Mouse (Mus musculus): Measurements from ENCODE around the gene Evi5.

Gene Evi5

DNA sequence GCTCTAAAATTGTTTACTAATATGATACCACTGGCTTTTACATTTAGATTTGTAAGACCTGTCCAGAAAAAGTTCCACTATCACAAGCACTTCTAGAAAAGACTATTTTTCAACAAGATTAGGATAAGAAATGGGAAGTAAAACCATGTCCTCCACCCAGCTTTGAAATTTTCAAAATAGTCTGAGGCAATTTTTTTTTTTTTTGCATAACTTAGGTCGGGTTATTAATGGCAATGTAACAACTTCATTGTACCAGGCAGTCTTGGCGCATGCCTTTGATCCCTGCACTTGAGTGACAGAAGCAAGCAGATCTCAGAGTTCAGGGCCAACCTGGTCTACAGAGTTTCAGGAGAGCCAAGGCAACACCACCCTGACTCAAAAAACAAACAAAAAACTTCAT, 5.2 kb downstream of the Evi5 start:
- DNase-seq: peak; percentile 88

DNA sequence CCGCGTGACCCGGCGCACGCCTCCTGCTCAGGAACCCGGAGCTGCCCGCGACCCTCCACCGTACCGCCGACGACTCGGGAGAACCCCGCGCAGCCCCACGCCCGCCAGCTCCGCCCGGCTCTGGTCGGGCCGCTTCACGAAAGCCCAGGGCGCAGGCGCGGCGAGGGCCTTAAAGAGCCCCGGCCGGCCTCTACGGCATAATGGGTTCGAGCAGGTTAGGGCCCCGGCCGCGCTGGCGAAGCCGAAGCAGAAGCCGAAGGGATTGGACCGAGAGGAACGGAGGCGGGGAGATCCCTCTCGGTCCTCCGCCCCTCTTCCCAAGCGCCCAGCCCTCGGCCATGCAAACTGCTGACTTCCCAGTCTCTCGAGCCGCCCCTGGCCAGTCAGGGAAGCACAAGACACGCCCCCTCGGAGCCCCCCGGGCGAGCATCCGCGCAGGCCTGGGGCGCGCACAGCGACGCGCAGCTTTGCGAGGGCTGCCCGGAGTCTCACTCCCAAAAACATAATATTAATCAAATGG, 5.9 kb downstream of the Evi5 start:
- DNase-seq: peak; percentile 100

DNA sequence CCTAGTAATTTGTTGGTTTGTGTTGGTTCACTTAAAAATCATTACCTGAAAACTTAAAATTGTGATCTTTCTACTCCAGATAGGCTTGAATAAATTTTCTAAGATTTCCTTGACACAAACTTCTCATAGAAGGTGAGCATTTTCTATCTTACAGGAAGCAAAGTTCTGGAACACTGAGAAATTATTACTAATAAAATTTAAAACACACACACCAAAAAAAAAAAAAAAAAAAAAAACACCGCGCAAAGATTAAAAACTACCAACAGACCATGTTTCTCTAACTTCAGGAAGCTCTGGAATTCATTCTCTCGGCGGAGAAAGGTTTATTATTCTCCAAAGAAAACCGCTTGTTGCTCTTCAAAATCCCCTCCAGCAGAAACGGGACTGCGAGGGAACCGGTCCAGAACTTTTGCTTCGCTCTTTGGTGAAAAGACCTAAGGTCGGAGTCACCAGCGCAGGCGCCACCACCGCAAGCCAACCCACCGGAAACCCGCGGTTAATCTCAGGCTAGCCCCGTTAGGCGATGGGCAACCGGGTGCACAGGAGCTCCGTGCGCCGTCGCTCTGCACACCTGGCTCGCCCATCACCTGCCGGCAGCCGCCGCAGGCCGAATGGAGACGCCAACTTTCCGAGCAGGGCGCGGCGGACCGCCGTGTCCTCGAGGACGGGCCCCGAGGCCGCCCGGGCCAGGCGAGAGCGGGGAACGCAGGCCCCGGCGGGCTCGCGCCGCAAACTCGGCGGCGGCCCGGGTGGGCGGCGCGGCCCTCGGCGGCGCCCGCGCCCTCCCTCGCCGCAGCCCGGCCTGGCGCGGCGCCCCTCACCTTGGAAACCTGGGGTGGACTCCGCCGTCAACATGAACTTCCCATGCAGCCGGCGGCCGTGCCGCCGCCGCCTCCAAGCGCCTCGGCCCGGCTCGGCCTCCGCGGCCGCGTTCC, 6.7 kb downstream of the Evi5 start:
- DNase-seq: peak; percentile 97

DNA sequence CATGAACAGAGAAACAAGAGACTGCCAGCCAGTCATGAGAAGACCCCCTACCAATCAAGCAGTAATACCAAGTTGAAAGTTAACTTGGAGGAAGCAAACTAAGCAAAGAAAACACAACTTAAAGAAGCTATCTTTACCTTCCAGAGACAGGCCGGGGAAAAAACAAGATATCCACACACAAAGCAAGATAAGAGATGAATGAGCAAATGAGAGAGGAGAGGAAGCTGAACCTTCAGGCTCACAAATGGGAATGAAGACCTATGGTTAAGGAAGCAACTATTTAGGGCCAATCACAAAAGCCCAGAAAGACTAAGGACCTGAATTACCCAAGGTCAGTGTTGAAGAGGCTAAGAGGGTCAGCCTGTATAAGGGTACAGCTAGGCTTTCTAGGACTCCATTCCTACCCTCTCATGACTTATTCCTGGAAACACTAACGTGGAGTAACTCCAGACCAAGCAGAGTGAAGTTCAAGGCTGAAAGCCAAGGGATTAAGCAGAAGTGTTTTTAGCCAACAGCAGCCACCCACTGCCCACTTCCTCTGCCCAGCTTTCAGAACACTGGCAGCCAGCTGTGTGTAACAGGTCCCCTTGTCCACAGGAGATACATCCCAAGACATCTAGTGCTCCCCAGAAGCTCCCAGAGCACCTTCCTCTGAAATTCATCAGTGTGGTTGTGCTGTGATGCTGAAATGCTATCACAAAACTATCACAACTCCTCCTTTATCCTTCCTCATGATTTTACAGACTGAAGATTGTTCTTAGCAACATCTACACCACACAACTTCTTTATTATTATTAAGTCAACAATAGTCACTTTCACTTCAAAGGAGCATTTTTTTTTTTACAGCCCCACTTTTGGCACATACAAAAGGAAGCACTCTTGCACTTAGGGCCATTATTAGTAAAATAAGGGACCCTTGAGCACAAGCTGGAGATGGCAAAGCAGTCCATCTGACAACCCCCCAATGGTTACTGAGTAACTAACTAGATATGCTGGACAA, 8.5 kb downstream of the Evi5 start:
- DNase-seq: peak; percentile 97

DNA sequence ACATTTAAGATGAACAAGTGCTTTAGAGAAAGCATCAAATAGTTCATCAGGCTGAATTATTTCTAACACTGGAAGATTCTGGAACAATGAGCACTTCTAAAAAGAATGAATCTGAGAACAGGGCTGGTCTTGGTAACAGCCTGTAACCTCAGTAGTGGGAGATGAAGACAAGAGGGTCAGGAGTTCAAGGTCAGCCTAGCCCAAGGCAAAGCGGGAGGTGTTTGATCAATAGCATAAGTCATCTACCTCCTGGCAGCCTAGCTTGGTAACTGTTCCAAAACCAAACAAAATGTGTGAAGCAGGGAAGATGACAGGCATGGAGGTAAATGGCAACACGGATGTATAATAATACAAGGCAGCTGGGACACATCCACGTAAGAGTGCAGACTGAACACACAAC, 10.9 kb downstream of the Evi5 start:
- DNase-seq: no peak

DNA sequence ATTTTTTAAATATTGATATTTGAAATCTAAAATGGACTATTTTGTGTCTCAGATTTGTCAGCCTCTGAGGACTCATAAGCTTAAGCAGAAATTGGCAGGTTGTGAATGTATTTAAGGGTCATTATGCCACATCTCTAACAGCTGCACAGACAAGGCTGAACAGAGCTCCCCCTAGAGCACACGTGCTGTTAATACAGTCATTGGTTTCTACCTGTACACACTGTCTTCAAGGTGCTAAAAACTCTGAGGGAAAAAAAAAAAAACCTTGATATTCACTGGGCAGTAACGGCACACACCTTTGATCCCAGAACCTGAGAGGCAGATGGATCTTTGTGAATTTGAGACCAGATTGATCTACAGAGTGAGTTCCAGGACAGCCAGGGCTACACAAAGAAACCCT, 15.9 kb downstream of the Evi5 start:
- DNase-seq: no peak

DNA sequence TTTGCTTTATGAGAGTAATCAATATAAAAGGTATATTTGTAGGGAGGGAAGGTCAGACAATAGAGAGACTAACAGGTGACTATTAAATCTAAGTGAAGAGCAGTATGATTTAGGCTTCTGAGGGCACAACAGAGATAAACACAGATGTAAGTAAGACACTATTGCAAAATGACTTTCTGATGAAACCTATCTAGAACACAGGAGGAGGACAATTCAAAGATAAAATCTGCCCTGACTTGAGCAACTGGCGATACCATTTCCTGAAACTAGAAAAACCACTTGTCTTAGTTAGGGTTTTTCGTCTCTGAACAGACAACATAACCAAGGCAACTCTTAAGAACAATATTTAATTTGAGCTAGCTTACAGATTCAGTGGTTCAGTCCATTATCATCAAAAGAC, 19.4 kb downstream of the Evi5 start:
- DNase-seq: no peak

DNA sequence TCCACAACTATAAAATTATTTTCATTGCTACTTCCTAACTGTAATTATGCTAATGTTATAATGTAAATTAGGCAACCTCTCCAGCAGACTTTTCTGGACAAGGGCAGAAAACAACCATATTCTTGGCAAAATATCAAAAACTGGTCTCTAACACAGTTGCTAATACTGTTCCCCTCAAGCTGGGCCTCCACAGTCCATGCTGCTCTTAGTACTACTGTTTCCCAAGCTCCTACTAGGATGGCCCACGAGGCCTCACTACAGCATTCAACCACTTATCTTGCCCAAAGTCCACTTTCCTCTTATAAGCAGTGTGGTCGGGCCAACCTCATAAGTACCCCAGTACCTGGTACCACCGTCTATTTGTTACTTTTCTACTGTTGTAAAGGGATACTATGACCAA, 20.4 kb downstream of the Evi5 start:
- DNase-seq: no peak

DNA sequence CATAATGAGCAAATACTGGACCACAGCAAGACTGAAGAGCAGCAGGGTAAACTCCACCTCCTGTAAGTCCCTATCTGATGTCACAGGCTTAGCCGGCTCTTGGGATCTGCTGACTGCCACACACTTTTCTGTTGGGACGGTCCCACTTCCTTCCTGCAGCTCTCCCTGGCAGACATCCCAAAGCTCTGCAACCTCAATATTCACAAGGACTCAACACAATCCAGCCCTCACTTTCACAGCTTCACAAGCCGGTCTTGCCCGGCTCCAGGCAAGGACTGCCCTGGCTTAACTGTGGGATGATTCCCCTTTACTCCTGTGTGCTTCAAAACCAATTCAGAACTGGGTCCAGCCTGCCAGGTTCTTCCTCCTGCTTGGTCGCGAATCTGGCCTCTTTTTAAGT, 21.1 kb downstream of the Evi5 start:
- peak; percentile 98 for DNase-seq

DNA sequence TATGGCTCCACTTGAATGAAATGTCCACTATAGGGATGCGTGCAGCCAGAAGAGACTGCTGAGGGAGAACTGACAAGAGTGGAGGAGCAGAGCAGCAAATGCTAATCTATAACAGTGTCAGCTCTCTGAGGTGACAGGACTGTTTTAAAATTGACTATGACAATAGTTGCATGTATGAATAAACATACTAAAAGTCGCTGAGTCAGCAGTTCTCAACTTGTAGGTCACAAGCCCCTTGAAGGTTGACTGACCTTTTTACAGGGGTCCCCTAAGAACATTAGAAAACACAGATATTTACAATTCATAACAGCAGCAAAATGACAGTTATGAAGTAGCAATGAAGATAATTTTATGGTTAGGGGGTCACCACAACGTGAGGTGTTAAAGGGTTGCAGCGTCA, 25.9 kb downstream of the Evi5 start:
- DNase-seq: no peak

DNA sequence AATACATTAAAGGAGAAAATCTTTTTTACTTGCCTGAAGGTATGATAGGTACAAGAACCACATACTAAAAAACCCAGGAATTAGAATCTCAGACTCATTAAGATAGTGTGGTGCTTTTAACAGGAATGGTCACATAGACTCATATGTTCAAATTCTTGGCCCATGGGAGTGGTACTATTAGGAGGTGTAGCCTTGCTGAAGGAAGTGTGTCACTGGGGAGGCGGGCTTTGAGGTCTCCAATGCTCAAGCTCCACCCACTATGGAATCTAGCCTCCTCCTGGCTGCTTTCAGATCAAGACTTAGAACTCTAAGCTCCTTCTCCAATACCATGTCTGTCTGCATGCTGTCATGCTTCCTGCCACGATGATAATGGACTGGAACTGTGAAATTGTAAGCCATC, 27.1 kb downstream of the Evi5 start:
- no peak for DNase-seq

DNA sequence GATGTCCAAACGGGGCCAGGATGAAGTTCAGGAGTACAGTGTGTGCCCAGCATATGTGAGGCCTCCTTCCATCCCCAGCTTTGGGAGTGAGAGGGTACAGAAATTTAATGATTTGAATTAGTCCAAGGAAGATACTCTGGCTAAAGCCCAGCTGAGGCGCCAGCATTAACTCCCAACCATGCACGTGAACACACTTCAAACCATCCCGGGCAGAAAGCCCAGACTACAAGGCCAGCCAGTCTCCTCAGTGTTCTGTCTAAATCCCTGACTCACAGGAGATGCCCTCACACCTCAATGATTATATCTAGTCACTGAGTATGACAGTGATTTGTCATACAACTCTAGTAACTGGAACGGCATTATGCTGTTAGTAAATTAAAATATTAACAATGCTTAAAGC, 27.6 kb downstream of the Evi5 start:
- peak; percentile 95 for DNase-seq

DNA sequence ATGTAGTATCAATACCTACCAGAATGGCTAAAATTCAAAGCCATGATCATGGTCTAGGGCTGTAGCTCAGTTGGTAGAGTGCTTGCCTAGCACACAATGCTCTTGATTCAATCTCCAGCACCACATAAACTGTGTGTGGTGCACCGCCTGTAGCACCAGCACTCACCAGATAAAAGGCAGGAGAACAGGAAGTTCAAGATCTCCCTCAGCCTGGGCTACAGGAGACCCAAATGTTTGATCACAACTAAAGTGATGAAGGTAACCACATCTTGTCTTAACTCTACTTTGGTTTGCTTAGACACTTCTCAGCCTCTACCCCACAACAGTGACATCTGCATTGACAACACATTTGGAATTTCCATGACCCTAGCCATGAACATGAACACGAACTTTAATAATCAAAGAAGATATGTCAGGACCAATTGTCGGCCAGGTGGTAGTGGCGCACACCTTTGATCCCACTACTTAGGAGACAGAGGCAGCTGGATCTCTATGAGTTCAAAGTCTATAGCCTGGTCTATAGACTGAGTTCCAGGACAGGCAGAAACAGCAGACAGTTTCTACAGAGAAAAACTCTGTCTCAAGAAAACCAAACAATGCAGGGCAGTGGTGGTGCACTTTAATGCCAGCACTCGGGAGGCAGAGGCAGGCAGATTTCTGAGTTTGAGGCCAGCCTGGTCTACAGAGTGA, 34.2 kb downstream of the Evi5 start:
- no peak for DNase-seq

DNA sequence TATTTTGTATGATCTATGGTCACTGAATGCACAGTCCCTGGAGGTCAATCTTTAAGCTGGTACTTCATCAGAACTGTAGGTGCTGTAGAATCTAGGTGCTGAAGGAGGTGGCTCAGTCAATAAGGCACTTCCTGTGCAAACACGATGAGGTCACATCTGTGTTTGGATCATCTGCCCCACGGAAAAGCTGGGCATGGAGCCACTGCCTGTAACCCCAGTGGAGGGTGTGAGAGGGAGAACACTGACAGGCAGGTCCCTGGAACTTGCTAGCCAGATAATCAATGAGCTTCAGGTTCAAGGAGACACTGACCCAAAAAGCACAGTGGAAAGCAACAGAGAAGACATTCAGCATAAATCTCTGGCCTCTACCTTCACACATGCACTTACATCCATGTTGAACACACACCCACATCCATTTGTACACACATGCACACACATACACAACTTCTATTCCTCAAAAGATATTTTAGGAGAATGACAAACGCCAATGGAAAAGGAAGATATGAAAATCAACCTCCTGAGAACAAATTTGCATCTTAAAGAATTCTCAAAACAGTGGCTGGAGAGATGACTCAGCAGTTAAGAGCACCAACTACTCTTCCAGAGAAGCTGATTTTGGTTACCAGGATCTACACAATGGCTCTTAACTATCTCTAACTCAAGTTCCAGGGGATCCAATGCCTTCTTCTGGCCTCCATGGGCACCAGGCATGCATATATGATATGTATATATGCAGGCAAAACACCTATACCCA, 35.8 kb downstream of the Evi5 start:
- peak; percentile 94 for DNase-seq

DNA sequence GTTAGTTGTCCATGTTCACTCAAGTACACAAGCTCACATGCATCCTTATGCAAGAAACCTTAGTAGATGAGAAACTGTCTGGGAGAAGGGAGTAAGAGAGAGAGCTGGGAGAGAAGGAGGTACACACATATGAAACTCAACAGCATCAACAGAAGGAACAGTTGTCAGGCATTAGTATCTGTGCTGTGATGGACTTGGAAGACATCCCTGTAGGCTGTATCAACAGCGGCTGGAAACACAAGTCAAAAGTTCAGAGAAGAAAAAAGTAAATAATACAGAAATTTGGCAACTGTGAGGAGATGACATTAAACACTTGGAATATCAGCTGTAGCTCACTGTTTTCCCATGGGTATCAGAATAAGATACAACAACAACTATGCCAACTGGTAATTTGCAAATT, 40.6 kb downstream of the Evi5 start:
- DNase-seq: no peak

DNA sequence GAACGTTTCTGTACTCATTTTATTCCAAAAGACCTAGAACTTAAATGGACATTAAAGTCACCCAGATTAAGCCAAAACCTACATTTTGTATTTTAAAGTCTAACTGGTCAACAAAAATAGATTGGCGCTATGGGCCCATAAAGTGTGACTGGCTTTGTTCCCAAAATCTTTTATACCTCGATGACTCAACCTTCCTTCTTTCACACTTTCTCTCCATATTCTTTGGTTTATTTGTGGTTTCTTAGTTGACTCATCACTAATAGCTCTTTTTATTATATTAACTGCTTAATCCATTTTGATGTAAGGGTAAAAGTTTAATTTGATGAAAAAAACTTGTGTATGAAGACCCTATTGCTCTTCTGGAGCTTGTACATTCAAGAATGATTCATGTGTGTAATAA, 43.6 kb downstream of the Evi5 start:
- DNase-seq: no peak

DNA sequence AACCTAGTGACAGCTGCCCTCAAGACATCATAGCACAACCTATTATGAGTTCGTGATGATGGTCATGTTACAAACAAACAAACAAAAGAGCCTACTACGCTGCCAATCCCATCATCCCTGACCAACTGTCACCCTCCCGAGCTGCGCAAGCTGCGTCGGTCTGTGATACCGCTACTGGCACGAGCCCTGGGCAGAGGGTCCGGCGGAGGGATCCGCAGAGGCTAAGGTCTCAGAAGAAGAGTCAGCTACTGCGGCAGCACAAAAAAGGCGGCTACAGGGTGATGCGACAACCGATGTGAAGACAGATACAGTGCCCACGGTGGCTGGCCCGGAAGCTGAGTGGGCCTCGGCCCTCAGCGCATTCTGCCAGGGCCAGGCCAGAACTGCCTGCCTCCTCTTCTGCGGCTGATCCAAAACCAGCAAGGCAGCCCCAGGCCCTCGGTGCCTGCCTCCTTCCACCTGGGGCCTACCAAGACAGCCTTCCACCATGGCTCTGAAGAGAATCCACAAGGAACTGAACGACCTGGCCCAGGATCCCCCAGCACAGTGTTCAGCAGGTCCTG, 44.8 kb downstream of the Evi5 start, which contains the start of gene Ube2d2b:
TSS of gene Ube2d2b (plus strand) at position 102 of the 563 bp plus-strand sequence.
- peak; percentile 82 for DNase-seq

DNA sequence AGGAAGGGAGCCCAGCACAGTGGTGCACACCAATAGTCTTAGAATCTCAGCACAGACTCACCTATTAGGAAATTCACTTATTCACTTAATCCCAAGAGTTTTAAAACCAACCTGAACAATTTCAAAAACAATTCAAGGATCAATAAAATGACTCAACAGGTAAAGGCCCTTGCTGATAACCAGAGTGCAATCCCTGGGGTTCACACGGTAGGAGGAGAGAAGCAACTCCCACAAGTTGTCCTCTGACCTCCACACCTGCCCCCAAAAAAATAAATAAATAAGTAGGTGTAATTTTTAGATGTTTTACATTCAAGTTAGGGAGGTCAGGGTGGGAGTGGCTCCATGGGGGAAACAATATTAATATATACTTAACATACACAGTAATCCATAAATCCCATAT, 52.4 kb downstream of the Evi5 start:
- DNase-seq: no peak

DNA sequence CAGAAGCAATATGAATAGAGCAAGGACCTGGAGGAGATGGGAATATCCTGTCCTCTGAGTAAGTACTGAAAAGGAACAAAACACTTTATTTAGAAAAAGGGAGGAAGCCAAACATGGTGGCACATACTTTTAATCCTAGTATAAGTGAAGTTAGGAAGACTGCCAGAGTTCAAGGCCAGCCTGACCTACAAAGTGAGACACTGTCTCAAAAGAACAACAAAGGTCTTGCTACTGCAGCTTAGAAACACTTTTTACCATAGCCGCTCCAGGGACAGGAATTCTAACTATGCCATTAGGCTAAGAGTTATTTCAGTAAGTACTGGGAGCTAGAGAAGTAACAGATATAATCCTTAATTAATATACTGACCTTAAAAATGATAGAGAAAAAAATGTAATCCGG, 60.3 kb downstream of the Evi5 start:
- peak; percentile 29 for DNase-seq

DNA sequence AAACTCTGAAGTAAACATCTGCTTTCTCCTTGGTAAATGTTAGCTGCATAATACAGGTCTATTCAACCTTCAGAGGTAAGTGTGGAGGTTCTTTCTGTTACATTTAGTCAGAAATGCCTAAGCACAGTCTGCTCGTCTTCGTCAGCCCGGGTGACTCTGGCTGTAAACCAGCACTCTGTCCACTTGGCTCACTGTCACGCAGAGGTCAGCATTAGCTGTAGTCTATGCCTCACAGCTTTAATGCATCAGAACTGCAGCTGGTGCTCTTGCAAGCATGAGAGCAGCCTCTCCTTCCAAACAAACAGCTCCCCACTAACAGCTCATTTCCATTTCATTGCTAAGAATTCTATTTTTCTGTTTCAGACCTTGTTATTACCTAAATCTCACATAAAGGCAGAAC, 67.4 kb downstream of the Evi5 start:
- DNase-seq: peak; percentile 86

DNA sequence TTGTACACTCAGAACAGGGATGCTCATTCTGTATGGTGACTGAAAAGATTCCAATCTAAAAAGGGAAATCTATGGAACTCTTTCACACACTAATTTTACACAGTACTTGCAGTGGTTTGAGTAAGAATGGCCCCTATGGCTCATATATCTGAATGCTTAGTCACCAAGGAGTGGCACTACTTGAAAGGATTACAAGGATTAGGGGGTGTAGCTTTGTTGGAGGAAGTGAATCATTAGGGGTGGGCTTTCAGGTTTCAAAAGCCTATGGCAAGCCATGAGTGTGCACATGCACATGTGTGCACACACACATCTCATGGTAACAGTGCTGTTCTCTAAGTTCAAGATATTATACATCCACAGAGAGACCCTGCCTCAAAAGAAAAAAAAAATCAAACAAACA, 72.3 kb downstream of the Evi5 start:
- DNase-seq: no peak

DNA sequence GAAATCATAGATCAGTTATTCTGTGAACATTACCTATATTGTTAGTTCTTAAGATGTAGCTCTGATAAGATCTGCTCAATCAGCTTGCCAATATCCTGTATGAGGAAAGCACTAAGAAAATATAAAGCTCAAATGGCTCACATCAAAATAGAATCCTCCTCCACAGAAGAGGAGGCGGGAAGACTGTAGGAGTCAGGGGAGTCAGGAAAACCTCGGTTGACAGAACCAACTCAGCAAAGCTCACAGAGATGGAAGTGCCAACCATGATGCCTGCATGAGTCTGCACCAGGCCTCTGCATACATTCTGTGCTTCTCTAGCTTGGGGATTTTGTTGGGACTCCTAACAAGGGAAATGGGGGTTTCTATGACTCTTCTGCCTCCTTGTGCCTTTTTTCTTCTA, 73.7 kb downstream of the Evi5 start:
- DNase-seq: no peak
